In the genomic region with DNA sequence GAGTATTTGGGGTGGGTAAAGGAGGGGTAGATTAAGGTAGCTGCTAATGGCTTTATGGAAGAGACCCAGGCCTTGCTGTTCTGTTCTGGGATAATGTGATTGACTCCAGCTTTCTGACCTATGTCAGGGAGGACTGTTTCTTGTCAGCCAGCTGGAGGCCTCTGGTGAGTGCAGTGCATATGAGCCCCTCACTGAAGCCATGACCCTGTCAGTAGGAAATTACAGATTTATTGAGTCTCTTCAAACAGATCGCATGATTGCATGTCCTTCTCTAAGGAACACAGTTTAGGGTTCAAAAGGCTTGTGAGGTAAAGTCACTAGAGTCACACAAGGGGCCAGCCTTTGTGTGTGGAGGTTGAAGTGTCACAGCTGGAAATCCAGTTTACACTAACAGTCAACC, we compare ENCODE assay signal across 25 mouse cellular contexts.
DNase-seq lines count a peak whose midpoint lies in the region; ATAC-seq lines count a peak whose summit lies in the region.
"Had no signal": no experiment of that assay in that cellular context is flagged by ENCODE, and none has a peak within 500 bp of the region (broad histone marks: within the 10 kb centered on the region; RNA-seq: fewer than 3 reads in every experiment).

No protein-coding gene starts in this region.

- no peaks in the 10 kb centered on the region for H3K9me3 ChIP-seq in kidney, embryonic 16.5 days (ENCODE audit: low read length)
- H3K9me3 ChIP-seq in limb, embryonic 11.5 days (ENCODE audit: control insufficient read depth, low read length), result no peaks in the 10 kb centered on the region
- H3K9me3 ChIP-seq in forebrain, embryonic 15.5 days, result no peaks in the 10 kb centered on the region
- H3K9me3 ChIP-seq: forebrain, embryonic 12.5 days; limb, embryonic 13.5 days; liver, embryonic 12.5 days; midbrain, embryonic 13.5 days had no signal

- no peak overlapping the region for H3K4me2 ChIP-seq in kidney, embryonic 16.5 days (replicated peaks; ENCODE audit: low read depth, low read length)
- no peak overlapping the region for H3K4me2 ChIP-seq in limb, embryonic 11.5 days (ENCODE audit: low read depth, severe bottlenecking)
- H3K4me2 ChIP-seq in forebrain, embryonic 15.5 days (replicated peaks), result no peak overlapping the region
- H3K4me2 ChIP-seq: forebrain, embryonic 12.5 days; hindbrain, embryonic 14.5 days; limb, embryonic 13.5 days; liver, embryonic 12.5 days; midbrain, embryonic 13.5 days had no signal

- peaks cover 6% of the 10 kb centered on the region; the same call in 1 of the 2 replicates for H3K4me1 ChIP-seq in kidney, embryonic 16.5 days (ENCODE audit: insufficient read depth, low read length)
- no peaks in the 10 kb centered on the region for H3K4me1 ChIP-seq in limb, embryonic 11.5 days (ENCODE audit: control insufficient read depth, insufficient read depth, low read length)
- 0 out of 2 replicates have a peak, but pooled peaks cover 4% of the 10 kb centered on the region for H3K4me1 ChIP-seq in forebrain, embryonic 15.5 days
- H3K4me1 ChIP-seq: forebrain, embryonic 12.5 days; limb, embryonic 13.5 days; liver, embryonic 12.5 days; midbrain, embryonic 13.5 days had no signal

- H3K36me3 ChIP-seq in kidney, embryonic 16.5 days (ENCODE audit: insufficient read depth, low read length), result no peaks in the 10 kb centered on the region
- no peaks in the 10 kb centered on the region for H3K36me3 ChIP-seq in limb, embryonic 11.5 days (ENCODE audit: control insufficient read depth, insufficient read depth, low read length)
- H3K36me3 ChIP-seq in forebrain, embryonic 15.5 days, result no peaks in the 10 kb centered on the region
- H3K36me3 ChIP-seq: forebrain, embryonic 12.5 days; limb, embryonic 13.5 days; liver, embryonic 12.5 days; midbrain, embryonic 13.5 days had no signal

- ATAC-seq in kidney, embryonic 16.5 days (ENCODE audit: low FRiP score, low TSS enrichment), result peak; percentile 74
- ATAC-seq in limb, embryonic 11.5 days (ENCODE audit: insufficient number of reproducible peaks, low FRiP score, low TSS enrichment, low read depth), result no peak
- ATAC-seq in forebrain, embryonic 15.5 days (replicated peaks), result no peak
- ATAC-seq: CD4-positive, CD25-positive, alpha-beta regulatory T cell, adult 4 months; inflammation-experienced regulatory T-cells, adult 6 months; liver, embryonic 12.5 days; midbrain, embryonic 13.5 days had no signal

- 10% methylated on average over 1 of the region's 1 CpGs for WGBS in kidney, embryonic 16.5 days
- WGBS in limb, embryonic 11.5 days, result 6% methylated on average over 1 of the region's 1 CpGs
- WGBS in forebrain, embryonic 15.5 days, result 83% methylated on average over 1 of the region's 1 CpGs

- H3K27ac ChIP-seq in kidney, embryonic 16.5 days (ENCODE audit: low read length), result no peak overlapping the region
- no peak overlapping the region for H3K27ac ChIP-seq in limb, embryonic 11.5 days (replicated peaks; ENCODE audit: low read depth, low read length)
- no peak overlapping the region for H3K27ac ChIP-seq in forebrain, embryonic 15.5 days (replicated peaks)
- H3K27ac ChIP-seq: forebrain, embryonic 12.5 days; gastrocnemius, adult 2 months; hindbrain, embryonic 14.5 days; limb, embryonic 13.5 days; liver, embryonic 12.5 days; midbrain, embryonic 13.5 days had no signal

- H3K9ac ChIP-seq in kidney, embryonic 16.5 days (replicated peaks; ENCODE audit: low read length), result no peak overlapping the region
- H3K9ac ChIP-seq in limb, embryonic 11.5 days (ENCODE audit: low read length), result no peak overlapping the region
- no peak overlapping the region for H3K9ac ChIP-seq in forebrain, embryonic 15.5 days (replicated peaks)
- H3K9ac ChIP-seq: forebrain, embryonic 12.5 days; hindbrain, embryonic 14.5 days; limb, embryonic 13.5 days; liver, embryonic 12.5 days; midbrain, embryonic 13.5 days had no signal

- no peaks in the 10 kb centered on the region for H3K27me3 ChIP-seq in kidney, embryonic 16.5 days (ENCODE audit: insufficient read depth, low read length)
- no peaks in the 10 kb centered on the region for H3K27me3 ChIP-seq in limb, embryonic 11.5 days (ENCODE audit: control insufficient read depth, insufficient read depth, low read length)
- no peaks in the 10 kb centered on the region for H3K27me3 ChIP-seq in forebrain, embryonic 15.5 days
- H3K27me3 ChIP-seq: forebrain, embryonic 12.5 days; limb, embryonic 13.5 days; liver, embryonic 12.5 days; midbrain, embryonic 13.5 days had no signal

- H3K4me3 ChIP-seq in kidney, embryonic 16.5 days (ENCODE audit: low read length), result no peak overlapping the region
- no peak overlapping the region for H3K4me3 ChIP-seq in limb, embryonic 11.5 days (ENCODE audit: low read depth, low read length)
- no peak overlapping the region for H3K4me3 ChIP-seq in forebrain, embryonic 15.5 days
- H3K4me3 ChIP-seq: forebrain, embryonic 12.5 days; gastrocnemius, adult 2 months; limb, embryonic 13.5 days; liver, embryonic 12.5 days; midbrain, embryonic 13.5 days had no signal

- DNase-seq in kidney, adult 9 months, result peak; percentile 12
- no peak for DNase-seq in kidney, adult 11 months
- DNase-seq in embryo, embryonic 11 days, result peak; percentile 54
- DNase-seq in limb, embryonic 11.5 days (ENCODE audit: low spot score), result peak; percentile 30
- no peak for DNase-seq in thymus, postnatal 14 days
- DNase-seq in cerebellum, postnatal 10 days, result no peak
- DNase-seq: cerebellum, adult 11 months; cerebellum, adult 9-11 months; gastrocnemius, adult 2 months; heart, postnatal 4 days; layer of hippocampus, postnatal 36 days; lung, adult 18-20 months; lung, postnatal 14 days; right cerebral cortex, postnatal 14 days; thymus, adult 18-20 months; thymus, postnatal 4 days had no signal

Comparison
In these comparisons a context has a peak if more than half of its experiments do, and no peak if none do; other contexts are left out.
1. DNase-seq: peak in kidney, adult 9 months (single experiment), embryo, embryonic 11 days (single experiment) and limb, embryonic 11.5 days (single experiment); none in kidney, adult 11 months (single experiment), thymus, postnatal 14 days (single experiment) and cerebellum, postnatal 10 days (0 of 2).